Mouse (Mus musculus) thymus, adult 18-20 months (tissue): Measurements from ENCODE around the gene Kif5c.

Source experiments
- DNase-seq, 2 experiments: peaks; one replicate each; pipeline ENCODE4 v3.0.0; 2022; ENCODE audit warnings: mixed read lengths in 2 of 2

Kif5c gene

GRCm38 (mm10) chr2:49749730-49750576, 130.9 kb downstream of the Kif5c start:
- DNase-seq = no peak

- no peak for DNase-seq
These were observed 132.6 kb downstream of the Kif5c start for GRCm38 (mm10) chr2:49751544-49752210.

GRCm38 (mm10) chr2:49752211-49752607, 133.1 kb downstream of the Kif5c start:
- DNase-seq = no peak

GRCm38 (mm10) chr2:49753062-49753461, 134.0 kb downstream of the Kif5c start:
- DNase-seq = no peak

DNA sequence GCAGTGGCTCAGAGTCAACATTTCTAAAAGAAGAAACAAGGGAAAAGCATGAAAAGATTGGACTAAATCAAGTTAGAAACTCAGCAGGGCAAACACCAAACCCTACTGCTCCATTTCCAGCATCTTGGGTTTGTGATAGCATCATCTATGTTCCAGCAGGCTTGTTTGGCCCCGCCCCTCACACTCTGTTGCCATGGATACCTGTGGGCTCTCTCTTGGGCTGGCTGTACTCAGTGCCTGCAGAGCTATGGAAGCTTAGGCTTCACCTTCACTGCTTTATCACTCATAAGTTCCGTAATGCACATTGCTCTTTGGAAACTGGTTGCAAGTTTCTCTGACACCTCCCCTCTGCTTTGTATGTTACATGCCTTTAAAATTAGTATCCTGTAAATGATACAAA, 136.0 kb downstream of the Kif5c start:
- DNase-seq = no peak

GRCm38 (mm10) chr2:49757616-49758015, 138.5 kb downstream of the Kif5c start:
- no peak for DNase-seq

GRCm38 (mm10) chr2:49764331-49764946, 145.3 kb downstream of the Kif5c start:
- no peak for DNase-seq

DNA sequence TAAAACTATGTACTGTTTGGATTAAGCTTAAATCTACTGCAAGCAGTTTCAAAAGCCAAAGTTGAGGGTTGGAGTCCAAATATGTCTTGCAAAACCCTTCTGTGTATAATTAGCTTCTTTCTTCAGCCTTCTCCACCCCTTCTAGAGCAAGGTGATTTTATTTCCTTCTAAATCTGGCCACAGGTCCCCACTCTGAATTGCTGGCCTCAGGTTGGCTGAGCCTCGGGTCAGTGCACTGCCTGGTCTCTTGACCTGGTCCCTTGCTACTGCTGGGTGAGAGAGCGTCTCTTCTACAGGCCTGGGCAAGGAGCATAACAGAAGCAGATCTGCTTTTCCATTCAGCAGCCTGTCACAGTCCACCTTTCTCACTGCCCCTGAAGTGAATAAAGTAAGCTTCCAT, 149.8 kb downstream of the Kif5c start:
- DNase-seq = no peak

- DNase-seq = no peak
These were observed 151.3 kb downstream of the Kif5c start for GRCm38 (mm10) chr2:49770440-49770839.

- DNase-seq = peak in 1 of 2 experiments; percentile 7
These were observed 152.1 kb downstream of the Kif5c start for GRCm38 (mm10) chr2:49771172-49771571.

DNA sequence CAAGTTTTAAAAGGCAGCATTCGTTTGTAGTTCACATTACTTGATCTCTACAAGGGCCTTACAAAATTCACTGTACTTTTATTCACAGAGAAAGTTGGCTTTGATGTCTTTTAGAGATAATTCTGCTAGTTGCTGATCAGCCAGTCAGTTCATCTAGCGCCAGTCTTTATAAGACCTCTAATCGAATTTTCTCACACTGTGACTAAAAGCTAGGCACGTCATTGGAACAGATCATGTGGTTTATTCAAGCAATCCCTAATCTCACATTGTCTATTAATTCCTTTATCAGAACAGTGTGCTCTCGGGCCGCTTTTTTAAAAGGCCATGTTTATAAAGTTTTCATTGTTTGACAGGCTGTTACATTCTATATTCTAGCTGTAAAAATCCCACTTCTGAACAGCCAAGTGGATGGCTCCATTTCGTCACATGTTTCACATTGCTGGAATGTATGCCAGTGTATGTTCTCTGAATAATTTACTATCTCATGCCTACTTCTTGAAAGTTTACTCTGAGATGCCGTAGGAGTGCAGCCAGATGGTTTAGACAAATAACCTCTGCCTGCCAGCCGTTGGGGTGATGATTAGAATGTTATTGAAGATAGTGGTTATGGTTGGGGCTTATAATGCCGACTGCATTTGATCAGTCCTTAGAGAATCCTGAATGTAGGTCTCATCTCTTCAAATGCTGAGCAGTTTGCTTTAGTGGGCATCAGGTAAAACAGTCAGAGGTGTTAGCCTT, 154.3 kb downstream of the Kif5c start:
- DNase-seq = no peak

GRCm38 (mm10) chr2:49774180-49774579, 155.1 kb downstream of the Kif5c start:
- DNase-seq = no peak

DNA sequence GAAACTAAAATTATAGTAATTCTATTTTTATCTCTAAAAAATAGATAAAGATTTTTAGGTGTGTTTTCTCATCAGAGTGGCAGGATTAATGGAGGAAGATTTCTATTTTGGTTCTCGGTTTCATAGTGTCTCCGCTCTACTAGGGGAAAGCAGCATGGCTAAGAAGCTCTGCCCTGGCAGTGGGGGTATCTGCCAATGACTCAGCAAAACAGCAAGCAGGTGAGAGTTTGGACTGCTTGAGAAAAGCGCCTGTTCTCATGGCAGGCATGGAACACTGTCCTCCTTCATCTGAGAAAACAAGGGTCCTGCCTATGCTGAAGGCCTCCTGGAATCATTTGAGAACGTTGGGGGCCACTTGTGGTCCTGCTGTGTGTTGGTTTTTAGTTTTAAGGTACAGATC, 156.1 kb downstream of the Kif5c start:
- no peak for DNase-seq

- DNase-seq = no peak
These were observed 156.6 kb downstream of the Kif5c start for GRCm38 (mm10) chr2:49775735-49776134.

DNA sequence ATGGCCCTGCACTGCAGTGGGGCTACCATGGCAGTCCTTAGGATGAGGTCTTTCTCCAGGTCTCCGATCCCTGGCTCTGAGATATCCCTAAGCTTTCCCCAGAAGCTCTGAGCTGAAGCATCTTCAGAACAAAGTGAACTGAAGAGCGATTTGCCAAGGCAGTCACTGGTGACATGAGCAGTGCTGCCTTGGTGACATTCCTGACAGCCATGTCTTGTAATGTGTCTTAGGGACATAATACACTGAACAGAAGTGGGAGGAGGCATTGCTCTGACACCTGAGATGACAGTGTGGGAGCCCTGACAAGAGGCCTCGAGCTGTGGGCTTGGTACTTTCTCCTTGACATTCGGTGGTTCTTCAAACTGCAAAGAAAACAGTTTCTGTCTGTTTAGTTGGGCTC, 157.3 kb downstream of the Kif5c start:
- DNase-seq = no peak

- no peak for DNase-seq
These were observed 168.4 kb downstream of the Kif5c start, which contains the start of gene Lypd6b for GRCm38 (mm10) chr2:49787376-49788050. Lypd6b (plus strand) TSS chr2:49787688.

DNA sequence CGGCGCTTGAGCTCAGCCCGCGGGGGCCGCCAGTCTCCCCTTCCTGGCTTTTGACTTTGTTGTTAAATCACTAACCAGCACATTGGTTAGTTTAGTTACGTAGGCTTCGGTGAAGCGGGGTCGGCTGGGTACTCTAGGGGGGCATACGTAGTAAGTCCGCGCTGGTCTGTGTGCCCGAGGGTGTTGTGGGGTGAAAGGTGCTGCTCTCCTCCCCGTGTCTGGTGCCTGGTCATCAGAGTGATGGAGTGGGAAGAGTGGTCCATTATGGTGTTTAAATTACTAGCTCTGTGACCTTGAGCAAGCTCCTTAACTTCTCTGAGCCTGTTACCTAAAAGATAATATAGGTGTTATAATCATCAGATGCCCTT, 168.9 kb downstream of the Kif5c start:
- no peak for DNase-seq

GRCm38 (mm10) chr2:49788643-49789042, 169.5 kb downstream of the Kif5c start:
- no peak for DNase-seq

DNA sequence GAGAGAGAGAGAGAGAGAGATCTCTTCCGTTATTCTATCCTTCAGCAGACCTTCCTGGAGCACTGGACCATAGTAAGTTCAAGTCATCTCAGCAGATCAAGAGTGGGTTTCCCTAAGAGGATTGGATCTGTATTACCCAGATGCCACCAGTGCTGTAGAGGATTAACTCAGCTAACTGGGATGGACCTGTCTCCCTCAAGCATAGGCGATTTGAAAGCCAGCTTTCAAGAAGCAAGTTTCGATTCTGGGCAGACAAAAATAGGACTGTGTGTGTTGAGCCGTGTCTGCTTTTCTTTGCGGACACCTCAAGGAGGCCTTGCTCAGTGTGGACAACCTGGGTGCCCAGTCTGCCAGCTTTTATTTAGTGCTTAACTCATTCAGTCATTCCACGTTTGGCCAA, 170.0 kb downstream of the Kif5c start:
- no peak for DNase-seq

DNA sequence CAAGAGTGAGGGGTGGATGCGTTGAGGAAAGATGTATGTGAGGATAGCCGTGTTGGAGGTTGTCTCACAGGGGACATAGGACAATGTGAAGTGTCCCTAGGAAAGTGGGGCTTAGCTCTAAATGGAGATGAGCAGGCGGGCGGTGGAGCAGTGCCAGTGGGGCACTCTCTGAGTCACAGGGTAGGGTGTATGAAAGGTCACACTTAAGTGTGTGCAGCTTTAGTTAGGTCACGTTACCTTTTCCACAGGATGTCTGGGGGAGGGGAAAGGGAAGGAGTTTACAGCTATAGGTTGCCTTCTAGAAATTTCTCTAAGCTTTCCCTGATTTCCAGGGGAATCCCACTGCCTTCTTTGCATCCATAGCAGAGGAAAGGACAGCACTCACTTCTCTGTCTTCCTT, 170.4 kb downstream of the Kif5c start:
- DNase-seq = no peak

DNA sequence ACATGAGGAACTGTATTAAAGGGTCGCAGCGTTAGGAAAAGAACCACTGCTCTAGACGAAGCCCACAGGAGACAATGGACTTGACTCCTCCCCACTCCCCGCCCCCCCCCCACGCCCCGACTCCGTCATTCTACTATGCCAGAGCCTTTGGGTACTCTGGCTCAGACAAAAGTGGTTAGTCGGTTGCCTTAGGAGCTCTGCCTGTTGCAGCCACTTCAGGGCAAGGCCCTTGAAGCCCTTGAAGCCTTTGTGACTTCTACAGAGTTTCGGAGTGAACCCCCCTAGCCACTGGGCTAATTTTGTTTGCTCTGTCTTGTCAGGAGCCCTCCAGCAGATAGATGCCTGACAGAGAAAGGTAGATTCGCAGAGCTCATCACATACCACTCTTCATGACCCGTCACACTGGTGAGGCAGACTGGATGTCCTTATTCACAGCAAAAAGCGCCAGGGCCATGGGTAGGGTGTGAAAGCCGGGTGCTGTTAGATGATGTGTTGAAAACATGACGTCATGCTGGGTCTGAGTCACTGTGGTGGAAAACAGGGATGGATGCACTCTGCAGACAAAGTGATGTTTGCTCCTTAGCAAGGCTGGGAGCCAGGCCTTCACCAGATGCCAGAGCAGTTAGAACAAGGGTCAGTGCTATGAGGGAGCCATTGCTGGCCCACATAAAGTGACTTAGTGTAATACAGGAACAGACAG, 178.5 kb downstream of the Kif5c start:
- DNase-seq = no peak

DNA sequence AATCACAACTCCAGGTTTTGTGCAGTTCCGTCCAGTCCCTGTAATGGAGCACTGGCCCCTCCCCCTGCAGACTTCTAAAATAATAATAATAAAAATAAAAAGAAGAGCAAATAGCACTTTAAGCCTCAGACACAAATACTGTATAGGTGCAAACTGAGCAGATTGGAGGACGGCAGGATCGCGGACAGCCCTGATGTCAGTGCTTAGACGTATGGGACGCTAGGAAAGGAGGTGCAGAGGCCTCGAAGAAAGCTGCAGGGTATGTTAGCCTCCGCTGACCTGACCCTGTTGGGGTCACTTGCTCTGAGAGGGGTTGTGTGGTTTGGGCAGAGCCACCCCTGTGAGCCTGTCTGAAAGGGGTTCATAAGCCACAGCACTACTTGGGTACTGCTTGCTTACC, 185.3 kb downstream of the Kif5c start:
- no peak for DNase-seq
